Mouse (Mus musculus) retina, adult 2 months (tissue): Measurements from ENCODE around the gene Dcaf4.

Experiments used
- DNase-seq: peaks from one replicate; pipeline ENCODE4 v3.0.0-alpha.2; 2012; ENCODE audit warnings: low read depth, low spot score

The Dcaf4 gene

GRCm38 (mm10) chr12:83495961-83496282, 24.3 kb upstream of the Dcaf4 start:
- no peak for DNase-seq

- no peak for DNase-seq
These were observed 23.9 kb upstream of the Dcaf4 start for GRCm38 (mm10) chr12:83496336-83496735.

- no peak for DNase-seq
These were observed 23.5 kb upstream of the Dcaf4 start for GRCm38 (mm10) chr12:83496736-83497135.

GRCm38 (mm10) chr12:83497959-83498358, 22.3 kb upstream of the Dcaf4 start:
- DNase-seq = no peak

GRCm38 (mm10) chr12:83499256-83499655, 21.0 kb upstream of the Dcaf4 start:
- no peak for DNase-seq

- DNase-seq = no peak
These were observed 18.1 kb upstream of the Dcaf4 start for GRCm38 (mm10) chr12:83502190-83502589.

GRCm38 (mm10) chr12:83506543-83506942, 13.7 kb upstream of the Dcaf4 start:
- DNase-seq = no peak

- no peak for DNase-seq
These were observed 9.7 kb upstream of the Dcaf4 start for GRCm38 (mm10) chr12:83510586-83510985.

- DNase-seq = no peak
These were observed 7.5 kb upstream of the Dcaf4 start for GRCm38 (mm10) chr12:83512783-83513182.

GRCm38 (mm10) chr12:83513185-83513584, 7.1 kb upstream of the Dcaf4 start:
- DNase-seq = no peak

GRCm38 (mm10) chr12:83514216-83514615, 6.0 kb upstream of the Dcaf4 start:
- no peak for DNase-seq

- no peak for DNase-seq
These were observed 2.7 kb upstream of the Dcaf4 start for GRCm38 (mm10) chr12:83517580-83517979.

- no peak for DNase-seq
These were observed 817 bp downstream of the Dcaf4 start for GRCm38 (mm10) chr12:83521083-83521482.

- no peak for DNase-seq
These were observed 2.8 kb downstream of the Dcaf4 start for GRCm38 (mm10) chr12:83523056-83523455.

- DNase-seq = no peak
These were observed 3.6 kb downstream of the Dcaf4 start for GRCm38 (mm10) chr12:83523892-83524291.

GRCm38 (mm10) chr12:83524329-83524728, 4.1 kb downstream of the Dcaf4 start:
- DNase-seq = no peak

GRCm38 (mm10) chr12:83525822-83526544, 5.7 kb downstream of the Dcaf4 start:
- DNase-seq = no peak

GRCm38 (mm10) chr12:83527816-83528215, 7.5 kb downstream of the Dcaf4 start:
- DNase-seq = no peak

GRCm38 (mm10) chr12:83528665-83529064, 8.4 kb downstream of the Dcaf4 start:
- DNase-seq = no peak

GRCm38 (mm10) chr12:83531992-83532391, 11.7 kb downstream of the Dcaf4 start:
- DNase-seq = no peak

- no peak for DNase-seq
These were observed 12.7 kb downstream of the Dcaf4 start for GRCm38 (mm10) chr12:83532966-83533365.

- no peak for DNase-seq
These were observed 13.9 kb downstream of the Dcaf4 start for GRCm38 (mm10) chr12:83534190-83534589.

- no peak for DNase-seq
These were observed 15.2 kb downstream of the Dcaf4 start for GRCm38 (mm10) chr12:83535428-83535827.

- DNase-seq = no peak
These were observed 15.8 kb downstream of the Dcaf4 start for GRCm38 (mm10) chr12:83536039-83536438.
